Mouse (Mus musculus) hindbrain, embryonic 10.5 days (tissue): ENCODE results near the gene Fam173a. TPM values are rescaled to one million over a fixed set of nuclear protein-coding genes. Genes with fewer than 3 reads are reported as not detected.

ENCODE experiments used
- DNase-seq: peaks from one replicate; pipeline ENCODE4 v3.0.0-alpha.2; 2017; ENCODE audit warnings: low spot score
- H3K27ac ChIP-seq: fragments of 300-500 bp; sonication (generic); 2 replicates; pipeline ENCODE4 v1.5.1; 2016; ENCODE audit warnings: mild to moderate bottlenecking, moderate library complexity
- H3K27me3 ChIP-seq: fragments of 300-500 bp; sonication (generic); 2 replicates; pipeline ENCODE4 v1.6.1; 2016; ENCODE audit warnings: mild to moderate bottlenecking; ENCODE audit not compliant: poor library complexity, insufficient read depth, severe bottlenecking
- H3K36me3 ChIP-seq: fragments of 300-500 bp; sonication (generic); 2 replicates; pipeline ENCODE4 v1.6.1; 2016; ENCODE audit warnings: mild to moderate bottlenecking, moderate library complexity
- H3K4me1 ChIP-seq: fragments of 300-500 bp; sonication (generic); replicated peaks from 2 replicates; pipeline ENCODE4 v1.6.1; 2016; ENCODE audit warnings: mild to moderate bottlenecking
- H3K4me3 ChIP-seq: fragments of 300-500 bp; sonication (generic); 2 replicates; pipeline ENCODE4 v1.5.1; 2016; ENCODE audit warnings: mild to moderate bottlenecking, moderate library complexity
- H3K9me3 ChIP-seq: fragments of 300-500 bp; sonication (generic); 2 replicates; pipeline ENCODE4 v1.6.1; 2016; ENCODE audit warnings: mild to moderate bottlenecking, moderate library complexity
- WGBS: fragments of 180-500 bp; shearing (Covaris S2); methylation state at CpG from one replicate; pipeline ENCODE4 v1.1.7; 2016; 5-methylcytosine and 5-hydroxymethylcytosine counted together
- polyA plus RNA-seq: library from polyadenylated mRNA; unstranded; fragments of >200 nt; fragmentation: Nextera tagmentation; extraction: Ambion mirVana; gene quantifications from 2 replicates; pipeline ENCODE4 v1.2.1, GENCODE M21; 2016

Fam173a gene
- 68.1 and 76.0 TPM in 2 replicates for polyA plus RNA-seq

- H3K27me3 ChIP-seq: no peaks in the 10 kb centered on the region
- peaks cover 55% of the 10 kb centered on the region for H3K36me3 ChIP-seq
- H3K27ac ChIP-seq: peak within 1 kb of the TSS; percentile 95
- peak within 1 kb of the TSS; percentile 86 for H3K4me3 ChIP-seq
- 2% methylated on average over 14 of the region's 14 CpGs for WGBS
- no peaks in the 10 kb centered on the region for H3K9me3 ChIP-seq
- DNase-seq: peak; percentile 71
- H3K4me1 ChIP-seq: peaks cover 73% of the 10 kb centered on the region
These were observed at the start of gene Fam173a for GRCm38 (mm10) chr17:25792615-25793014. Fam173a (minus strand) TSS chr17:25792901.

DNA sequence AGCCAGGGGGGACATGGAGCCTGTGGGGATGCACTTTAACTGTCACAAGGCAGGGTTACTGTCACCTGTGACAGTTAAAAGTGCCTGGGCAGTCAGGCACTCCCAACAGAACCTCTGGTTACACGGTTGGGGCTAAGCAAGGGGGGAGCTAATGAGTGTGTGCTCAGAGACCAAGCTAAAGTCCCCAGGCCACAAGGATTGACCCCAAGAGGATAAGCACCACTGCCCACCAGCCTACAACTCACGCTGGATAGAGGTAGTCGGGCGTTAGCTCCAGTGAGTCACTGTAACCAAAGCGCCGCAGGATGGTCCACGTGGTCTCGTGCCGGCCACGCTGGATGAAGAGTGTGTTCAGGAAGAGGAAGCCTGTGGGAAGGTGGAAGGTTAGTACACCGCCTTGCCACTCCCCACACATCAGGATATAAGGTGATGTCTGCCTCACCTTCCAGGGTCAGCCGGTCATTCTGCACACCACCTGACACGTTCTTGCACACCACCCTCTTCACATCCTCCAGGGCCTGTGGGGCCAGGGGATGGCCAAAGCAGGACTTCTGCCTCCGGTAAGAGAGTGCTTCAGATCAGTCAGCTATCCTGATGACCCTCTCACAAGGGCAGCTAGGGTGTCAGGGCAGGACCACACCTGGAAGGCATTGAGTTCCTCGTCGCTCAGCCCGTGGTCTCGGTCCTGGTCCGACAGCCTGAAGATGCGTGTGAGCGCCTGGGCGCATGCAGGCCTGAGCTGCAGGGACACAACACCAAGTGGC, 48.6 kb upstream of the Fam173a start, which contains the start of gene Gm20683:
Gene Gm20683, minus strand, starts transcription at position 647 of the 764 bp plus-strand sequence.
- Histone ChIP-seq H3K4me1 (peaks cover 62% of the 10 kb centered on the region), H3K4me3 (peak within 1 kb of the TSS; percentile 9; the same call in 1 of the 2 replicates), H3K9me3 (no peaks in the 10 kb centered on the region), H3K27me3 (no peaks in the 10 kb centered on the region), H3K36me3 (peaks cover 71% of the 10 kb centered on the region), H3K27ac (no peak within 1 kb of the TSS)
- WGBS: 93% methylated on average over 22 of the region's 22 CpGs
- DNase-seq: no peak

DNA sequence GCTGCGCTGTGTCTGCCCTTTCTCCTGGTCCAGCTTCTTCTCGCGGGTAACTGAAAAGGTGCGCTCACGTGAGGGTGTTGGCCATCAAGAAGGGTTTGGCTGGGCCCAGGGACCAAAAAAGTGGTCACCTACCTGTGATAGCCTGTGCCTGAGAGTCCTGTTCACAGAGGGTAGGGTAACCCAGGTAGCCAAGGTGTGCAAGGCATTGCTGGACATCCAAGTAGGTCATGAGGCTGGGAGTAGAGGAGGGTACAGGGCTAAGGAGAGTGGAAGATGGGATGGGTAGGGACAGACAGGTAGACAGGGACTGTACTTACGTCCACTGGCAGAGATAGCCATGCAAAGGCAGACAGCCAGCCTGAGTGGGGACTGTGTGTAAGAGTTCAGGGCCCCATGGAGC, 47.8 kb upstream of the Fam173a start:
- 95% methylated on average over 6 of the region's 6 CpGs for WGBS
- H3K4me3 ChIP-seq: no peak overlapping the region
- no peaks in the 10 kb centered on the region for H3K27me3 ChIP-seq
- H3K27ac ChIP-seq: no peak overlapping the region
- H3K9me3 ChIP-seq: no peaks in the 10 kb centered on the region
- H3K4me1 ChIP-seq: peaks cover 70% of the 10 kb centered on the region
- DNase-seq: no peak
- H3K36me3 ChIP-seq: peaks cover 71% of the 10 kb centered on the region

DNA sequence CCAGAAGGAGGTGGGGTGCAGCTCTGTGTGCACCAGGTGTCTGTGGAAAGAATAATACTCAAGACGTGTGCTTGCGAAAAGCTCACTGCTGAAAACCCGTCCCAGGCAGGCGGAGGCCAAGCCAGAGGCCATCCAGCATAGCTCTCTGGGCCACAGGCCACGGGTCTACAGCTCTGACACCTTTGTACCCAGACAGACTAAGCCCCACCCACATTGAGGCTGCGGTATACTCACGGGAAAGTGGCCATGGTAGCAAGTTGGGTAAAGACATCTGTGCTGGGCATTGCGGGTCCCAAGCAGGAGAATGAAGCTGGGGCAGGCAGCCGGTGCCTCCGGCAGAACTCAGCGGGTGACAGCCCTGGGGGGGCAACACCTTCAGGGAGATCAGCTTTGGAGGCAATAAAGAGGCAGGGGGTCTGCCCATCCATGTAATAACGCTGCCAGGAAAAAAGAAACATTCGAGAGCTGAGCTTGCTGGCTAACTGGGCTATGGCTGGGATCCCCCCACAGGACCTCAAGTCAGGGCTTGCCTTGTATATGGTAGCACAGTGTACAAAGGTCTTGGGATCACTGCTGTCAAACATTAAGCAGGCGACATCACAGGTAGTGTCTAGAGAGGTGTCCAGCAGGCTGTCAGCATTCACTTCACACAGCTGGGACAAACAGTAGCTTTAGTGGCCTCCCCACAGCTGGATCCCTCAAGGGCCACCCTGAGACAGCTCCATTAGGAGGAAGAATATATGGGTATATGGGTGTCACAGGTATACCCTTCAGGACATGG, 46.9 kb upstream of the Fam173a start:
- Histone ChIP-seq H3K4me1 (peaks cover 73% of the 10 kb centered on the region), H3K27me3 (no peaks in the 10 kb centered on the region), H3K36me3 (peaks cover 72% of the 10 kb centered on the region), H3K27ac (no peak overlapping the region), H3K9me3 (no peaks in the 10 kb centered on the region), H3K4me3 (0 out of 2 replicates have a peak overlapping the region, but pooled peaks have one; percentile 7)
- no peak for DNase-seq
- 90% methylated on average over 14 of the region's 14 CpGs for WGBS

- no peak overlapping the region for H3K27ac ChIP-seq
- H3K4me1 ChIP-seq: peaks cover 74% of the 10 kb centered on the region
- no peak for DNase-seq
- H3K4me3 ChIP-seq: no peak overlapping the region
- 92% methylated on average over 4 of the region's 4 CpGs for WGBS
- H3K9me3 ChIP-seq: no peaks in the 10 kb centered on the region
- H3K27me3 ChIP-seq: no peaks in the 10 kb centered on the region
- peaks cover 75% of the 10 kb centered on the region for H3K36me3 ChIP-seq
These were observed 46.2 kb upstream of the Fam173a start for GRCm38 (mm10) chr17:25838904-25839303.

DNA sequence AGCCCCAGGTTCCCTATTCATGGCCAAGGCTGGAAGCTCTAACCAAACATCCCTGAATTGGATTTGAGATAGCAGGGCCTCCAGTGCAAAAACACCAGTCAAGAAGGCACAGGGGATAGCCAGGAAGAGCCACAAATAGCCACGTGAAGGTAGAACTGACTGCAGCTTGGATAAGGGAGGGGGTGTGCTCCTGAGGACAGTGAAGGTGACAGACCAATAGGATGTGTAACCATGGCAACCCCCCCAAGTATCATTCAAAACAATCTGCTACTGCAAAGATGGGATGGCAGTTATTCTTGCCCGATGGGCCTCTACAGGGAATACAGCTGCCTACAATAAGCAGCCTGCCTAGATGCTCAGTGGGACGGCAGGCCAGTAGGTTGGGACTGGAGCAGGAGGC, 44.8 kb upstream of the Fam173a start:
- Histone ChIP-seq H3K27me3 (no peaks in the 10 kb centered on the region), H3K36me3 (peaks cover 67% of the 10 kb centered on the region), H3K27ac (peak overlapping the region; percentile 84), H3K4me3 (peak overlapping the region; percentile 52), H3K4me1 (peaks cover 69% of the 10 kb centered on the region), H3K9me3 (no peaks in the 10 kb centered on the region)
- DNase-seq: peak; percentile 20
- 38% methylated on average over 3 of the region's 3 CpGs for WGBS

GRCm38 (mm10) chr17:25837076-25837410, 44.3 kb upstream of the Fam173a start, which contains the start of gene Rhbdl1:
Rhbdl1 (minus strand) TSS chr17:25837295.
- no peaks in the 10 kb centered on the region for H3K9me3 ChIP-seq
- peaks cover 63% of the 10 kb centered on the region for H3K36me3 ChIP-seq
- H3K27me3 ChIP-seq: no peaks in the 10 kb centered on the region
- H3K27ac ChIP-seq: peak within 1 kb of the TSS; percentile 84
- H3K4me3 ChIP-seq: peak within 1 kb of the TSS; percentile 52
- WGBS: 2% methylated on average over 29 of the region's 29 CpGs
- DNase-seq: peak; percentile 70
- peaks cover 67% of the 10 kb centered on the region for H3K4me1 ChIP-seq

- 25% methylated on average over 23 of the region's 23 CpGs for WGBS
- Histone ChIP-seq H3K9me3 (no peaks in the 10 kb centered on the region), H3K27me3 (no peaks in the 10 kb centered on the region), H3K4me1 (peaks cover 71% of the 10 kb centered on the region), H3K4me3 (peak overlapping the region; percentile 52), H3K36me3 (peaks cover 63% of the 10 kb centered on the region), H3K27ac (peak overlapping the region; percentile 84)
- no peak for DNase-seq
These were observed 43.8 kb upstream of the Fam173a start for GRCm38 (mm10) chr17:25836397-25837075.

DNA sequence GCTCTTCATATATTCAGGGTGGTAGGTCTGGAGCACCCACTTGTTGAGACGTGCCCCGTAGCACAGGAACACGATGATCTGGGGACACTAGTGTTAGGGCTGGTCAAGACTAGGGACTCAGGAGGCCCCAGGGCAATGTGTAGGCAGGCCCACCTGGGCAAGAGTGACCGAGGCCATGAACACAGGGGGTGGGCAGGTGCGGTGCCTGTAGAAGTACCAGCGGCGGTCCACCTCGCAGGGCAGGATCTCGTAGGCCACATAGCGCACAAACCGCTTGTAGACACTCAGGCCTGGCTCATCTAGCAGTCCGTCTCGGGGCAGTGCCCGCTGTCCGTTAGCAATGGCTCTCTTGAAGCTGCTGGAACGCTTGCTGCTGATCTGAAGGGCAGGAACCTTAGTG, 43.1 kb upstream of the Fam173a start:
- peaks cover 63% of the 10 kb centered on the region for H3K36me3 ChIP-seq
- H3K4me3 ChIP-seq: peak overlapping the region; percentile 73
- peaks cover 78% of the 10 kb centered on the region for H3K4me1 ChIP-seq
- no peak overlapping the region for H3K27ac ChIP-seq
- WGBS: 95% methylated on average over 16 of the region's 16 CpGs
- no peak for DNase-seq
- no peaks in the 10 kb centered on the region for H3K9me3 ChIP-seq
- H3K27me3 ChIP-seq: no peaks in the 10 kb centered on the region

- WGBS: 96% methylated on average over 7 of the region's 7 CpGs
- H3K9me3 ChIP-seq: no peaks in the 10 kb centered on the region
- peak overlapping the region; percentile 73; the same call in 1 of the 2 replicates for H3K4me3 ChIP-seq
- H3K4me1 ChIP-seq: peaks cover 83% of the 10 kb centered on the region
- H3K27me3 ChIP-seq: no peaks in the 10 kb centered on the region
- DNase-seq: no peak
- peaks cover 63% of the 10 kb centered on the region for H3K36me3 ChIP-seq
- H3K27ac ChIP-seq: no peak overlapping the region
These were observed 42.6 kb upstream of the Fam173a start for GRCm38 (mm10) chr17:25835301-25835700.

GRCm38 (mm10) chr17:25834595-25835222, 42.0 kb upstream of the Fam173a start:
- H3K36me3 ChIP-seq: peaks cover 63% of the 10 kb centered on the region
- WGBS: 91% methylated on average over 12 of the region's 12 CpGs

GRCm38 (mm10) chr17:25833961-25834594, 41.4 kb upstream of the Fam173a start:
- DNase-seq: no peak
- WGBS: 62% methylated on average over 6 of the region's 6 CpGs
- Histone ChIP-seq H3K27me3 (no peaks in the 10 kb centered on the region), H3K36me3 (peaks cover 60% of the 10 kb centered on the region), H3K4me3 (peak overlapping the region; percentile 73), H3K9me3 (no peaks in the 10 kb centered on the region), H3K27ac (peak overlapping the region; percentile 97), H3K4me1 (peaks cover 90% of the 10 kb centered on the region)

More at GRCm38 (mm10) chr17:25834595-25835222, 42.0 kb upstream of the Fam173a start:
- Histone ChIP-seq H3K9me3 (no peaks in the 10 kb centered on the region), H3K27ac (peak overlapping the region; percentile 97), H3K4me3 (peak overlapping the region; percentile 73), H3K27me3 (no peaks in the 10 kb centered on the region), H3K4me1 (peaks cover 89% of the 10 kb centered on the region)
- DNase-seq: no peak
